Mouse (Mus musculus) MEL (cell line): ENCODE measurements at regions not wholly inside any gene's neighbourhood (a gene's known extent, or its start where the extent isn't known, plus 50 kb on each side); places are given as distances from the start of the nearest gene placed in this dataset.

Experiments used
- NELFE ChIP-seq: IDR thresholded peaks from 2 replicates; pipeline ENCODE4 v1.6.1; 2011; ENCODE audit warnings: low read depth, low read length, improper control_type of control experiment
- ZC3H11A ChIP-seq: IDR thresholded peaks from 2 replicates; pipeline ENCODE4 v1.6.1; 2012; ENCODE audit warnings: low read depth, mild to moderate bottlenecking, inconsistent platforms, low read length, improper control_type of control experiment
- ZKSCAN1 ChIP-seq: IDR thresholded peaks from 2 replicates; pipeline ENCODE4 v1.6.1; 2012; ENCODE audit warnings: low read depth, mild to moderate bottlenecking, inconsistent platforms, low read length, improper control_type of control experiment, moderate library complexity

DNA sequence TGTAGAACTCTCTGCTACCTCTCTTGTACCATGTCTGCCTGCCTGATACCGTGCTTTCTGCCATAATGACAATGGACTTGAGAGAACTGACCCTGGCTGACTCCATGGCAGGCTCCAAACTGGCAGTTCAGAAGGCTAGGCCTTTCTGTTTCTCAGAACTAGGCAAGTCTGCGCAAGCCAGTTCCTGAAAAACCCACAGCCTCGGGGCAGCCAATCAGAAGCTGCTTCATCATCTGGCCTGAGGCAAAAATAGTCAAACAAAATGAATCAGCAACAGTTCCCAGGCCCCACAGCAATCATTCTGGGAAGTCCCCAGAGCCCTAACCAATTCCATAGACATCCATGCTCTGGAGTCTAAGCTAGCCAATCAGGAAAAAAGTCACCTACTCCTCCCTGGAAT lies 284.5 kb downstream of the Olfr1505 start:
- TF ChIP-seq ZKSCAN1 (no peak), NELFE (no peak), ZC3H11A (no peak)
